ENCODE assay signal across 20 mouse cellular contexts in genomic region chr19:31283617-31284016, GRCm38 (mm10).
"Had no signal": no experiment of that assay in that cellular context is flagged by ENCODE, and none has a peak within 500 bp of the region (broad histone marks: within the 10 kb centered on the region; RNA-seq: fewer than 3 reads in every experiment).

No protein-coding gene starts in this region.

- H3K9me3 ChIP-seq: limb, embryonic 10.5 days; limb, embryonic 13.5 days; liver, embryonic 12.5 days; liver, embryonic 15.5 days; lung, embryonic 15.5 days; megakaryocyte, embryonic 14.5 days; midbrain, embryonic 10.5 days; midbrain, embryonic 13.5 days had no signal

- H3K4me3 ChIP-seq: limb, embryonic 10.5 days; limb, embryonic 13.5 days; liver, embryonic 12.5 days; liver, embryonic 15.5 days; lung, embryonic 15.5 days; megakaryocyte, embryonic 14.5 days; midbrain, embryonic 10.5 days; midbrain, embryonic 13.5 days had no signal

- DNase-seq: kidney, postnatal 25 days; liver; lung, adult 18-20 months; lung, postnatal 10 days; lung, postnatal 36 days; right cerebral cortex, adult 18-20 months; right cerebral cortex, postnatal 14 days; right cerebral cortex, postnatal 4 days; thymus, postnatal 25 days had no signal

- H3K27me3 ChIP-seq: limb, embryonic 13.5 days; liver, embryonic 12.5 days; liver, embryonic 15.5 days; lung, embryonic 15.5 days; megakaryocyte, embryonic 14.5 days; midbrain, embryonic 13.5 days had no signal

- H3K4me2 ChIP-seq: limb, embryonic 13.5 days; liver, embryonic 12.5 days; liver, embryonic 15.5 days; lung, embryonic 15.5 days; midbrain, embryonic 13.5 days had no signal

- H3K27ac ChIP-seq: kidney, postnatal 0 days; layer of hippocampus, adult 2 months; limb, embryonic 10.5 days; limb, embryonic 13.5 days; liver, embryonic 12.5 days; liver, embryonic 15.5 days; lung, embryonic 15.5 days; midbrain, embryonic 10.5 days; midbrain, embryonic 13.5 days; stomach, postnatal 0 days had no signal

- H3K9ac ChIP-seq: limb, embryonic 13.5 days; liver, embryonic 12.5 days; liver, embryonic 15.5 days; lung, embryonic 15.5 days; midbrain, embryonic 13.5 days had no signal

- H3K4me1 ChIP-seq: liver, embryonic 12.5 days; liver, embryonic 15.5 days; midbrain, embryonic 10.5 days had no signal

- ATAC-seq: liver, embryonic 12.5 days; midbrain, embryonic 13.5 days had no signal

- H3K36me3 ChIP-seq: limb, embryonic 10.5 days; limb, embryonic 13.5 days; liver, embryonic 12.5 days; liver, embryonic 15.5 days; lung, embryonic 15.5 days; midbrain, embryonic 10.5 days; midbrain, embryonic 13.5 days had no signal
